In genomic region chr12:5770531-5770930, GRCm38 (mm10) we compare ENCODE assay signal across 21 mouse cellular contexts.
"Had no signal": no experiment of that assay in that cellular context is flagged by ENCODE, and none has a peak within 500 bp of the region (broad histone marks: within the 10 kb centered on the region; RNA-seq: fewer than 3 reads in every experiment).

No protein-coding gene starts in this region.

- H3K27ac ChIP-seq: limb, embryonic 10.5 days; limb, embryonic 13.5 days; liver, embryonic 12.5 days; liver, embryonic 15.5 days; lung, embryonic 15.5 days; midbrain, embryonic 10.5 days; midbrain, embryonic 13.5 days; neural tube, embryonic 13.5 days had no signal

- H3K4me3 ChIP-seq: limb, embryonic 10.5 days; limb, embryonic 13.5 days; liver, embryonic 12.5 days; liver, embryonic 15.5 days; lung, embryonic 15.5 days; megakaryocyte, embryonic 14.5 days; midbrain, embryonic 10.5 days; midbrain, embryonic 13.5 days; myocyte; neural tube, embryonic 13.5 days had no signal

- H3K27me3 ChIP-seq: limb, embryonic 13.5 days; liver, embryonic 12.5 days; liver, embryonic 15.5 days; lung, embryonic 15.5 days; megakaryocyte, embryonic 14.5 days; midbrain, embryonic 13.5 days; neural tube, embryonic 13.5 days had no signal

- H3K36me3 ChIP-seq: limb, embryonic 10.5 days; limb, embryonic 13.5 days; liver, embryonic 12.5 days; liver, embryonic 15.5 days; lung, embryonic 15.5 days; midbrain, embryonic 10.5 days; midbrain, embryonic 13.5 days; neural tube, embryonic 13.5 days had no signal

- DNase-seq: kidney, adult 9 months; kidney, postnatal 14 days; kidney, postnatal 4 days; liver; lung, adult 18-20 months; lung, postnatal 10 days; lung, postnatal 36 days; thymus, adult 18-20 months; thymus, postnatal 14 days; thymus, postnatal 4 days had no signal

- ATAC-seq: liver, embryonic 12.5 days; midbrain, embryonic 13.5 days; midbrain, embryonic 16.5 days had no signal

- H3K4me1 ChIP-seq: limb, embryonic 10.5 days; limb, embryonic 13.5 days; liver, embryonic 12.5 days; liver, embryonic 15.5 days; lung, embryonic 15.5 days; megakaryocyte, embryonic 14.5 days; midbrain, embryonic 10.5 days; midbrain, embryonic 13.5 days; neural tube, embryonic 13.5 days had no signal
